Mouse (Mus musculus) liver, postnatal 0 days (tissue): Measurements from ENCODE around the gene Tlr7. TPM values are rescaled to one million over a fixed set of nuclear protein-coding genes. Genes with fewer than 3 reads are reported as not detected.
"Not testable (repeated sequence)": the region's sequence is repeated elsewhere in the genome, so short reads cannot be mapped to it uniquely, and the experiment has no call there.

Source experiments
- ATAC-seq: fragments of 200-750 bp; cut with Nextera tagmentation; 2 replicates; pipeline ENCODE4 v1.8.0; 2017; ENCODE audit warnings: mild to moderate bottlenecking, moderate library complexity
- DNase-seq: peaks from one replicate; pipeline ENCODE4 v3.0.0-alpha.2; 2016
- H3K27ac ChIP-seq: fragments of 300-500 bp; sonication (generic); 2 replicates; pipeline ENCODE4 v1.5.1; 2014; ENCODE audit warnings: antibody characterized with exemption, moderate library complexity, mild to moderate bottlenecking, low read depth
- H3K27me3 ChIP-seq: fragments of 300-500 bp; sonication (generic); 2 replicates; pipeline ENCODE4 v1.6.1; 2014; ENCODE audit warnings: low read length, control low read depth, mixed read lengths; ENCODE audit not compliant: insufficient read depth
- H3K36me3 ChIP-seq: fragments of 300-500 bp; sonication (generic); replicated peaks from 2 replicates; pipeline ENCODE4 v1.6.1; 2014; ENCODE audit warnings: mild to moderate bottlenecking, control low read depth, low read length, moderate library complexity, mixed read lengths; ENCODE audit not compliant: insufficient read depth
- H3K4me1 ChIP-seq: fragments of 300-500 bp; sonication (generic); 2 replicates; pipeline ENCODE4 v1.6.1; 2014; ENCODE audit warnings: antibody characterized with exemption, mild to moderate bottlenecking, control low read depth; ENCODE audit not compliant: insufficient read depth
- H3K4me2 ChIP-seq: fragments of 300-500 bp; sonication (generic); 2 replicates; pipeline ENCODE4 v1.6.1; 2014; ENCODE audit warnings: low read depth, mild to moderate bottlenecking, low read length, moderate library complexity, mixed read lengths
- H3K4me3 ChIP-seq: fragments of 300-500 bp; sonication (generic); 2 replicates; pipeline ENCODE4 v1.5.1; 2014; ENCODE audit warnings: low read depth, low read length
- H3K9ac ChIP-seq: fragments of 300-500 bp; sonication (generic); replicated peaks from 2 replicates; pipeline ENCODE4 v1.6.1; 2014; ENCODE audit warnings: mild to moderate bottlenecking, moderate library complexity
- H3K9me3 ChIP-seq: fragments of 300-500 bp; sonication (generic); 2 replicates; pipeline ENCODE4 v1.6.1; 2016; ENCODE audit warnings: mild to moderate bottlenecking, control low read depth, low read length, mixed read lengths
- CTCF ChIP-seq: sonication (generic); IDR thresholded peaks from 2 replicates; pipeline ENCODE4 v1.5.1; 2016; ENCODE audit warnings: antibody characterized with exemption, low read depth
- EP300 ChIP-seq: IDR thresholded peaks from 2 replicates; pipeline ENCODE4 v1.6.1; 2016; ENCODE audit warnings: antibody characterized with exemption, low read depth, mild to moderate bottlenecking
- WGBS: fragments of 180-500 bp; shearing (Covaris S2); extraction: QIAGEN DNeasy Blood & Tissue Kit; methylation state at CpG from one replicate; pipeline ENCODE4 v1.1.7; 2014; ENCODE audit not compliant: insufficient replicate concordance; 5-methylcytosine and 5-hydroxymethylcytosine counted together
- polyA plus RNA-seq: library from polyadenylated mRNA; unstranded; fragments of >200 nt; fragmentation: Nextera tagmentation; extraction: Ambion mirVana; gene quantifications from 2 replicates; pipeline ENCODE4 v1.2.1, GENCODE M21; 2015

The Tlr7 gene
- polyA plus RNA-seq, 1 experiment from 2014 or later: 2.3 TPM

GRCm38 (mm10) chrX:167318819-167319396 is 11.4 kb downstream of the Tlr7 start:
- ATAC-seq (peak; percentile 63), DNase-seq (peak; percentile 11)
- 36% methylated on average over 4 of the region's 4 CpGs for WGBS
- 0 out of 2 replicates have a peak, but pooled peaks cover 5% of the 10 kb centered on the region for H3K27me3 ChIP-seq
- no peak overlapping the region for H3K4me2 ChIP-seq
- peak overlapping the region; percentile 67 for H3K27ac ChIP-seq
- H3K9me3 ChIP-seq: no peaks in the 10 kb centered on the region
- no peaks in the 10 kb centered on the region for H3K36me3 ChIP-seq
- H3K4me3 ChIP-seq: no peak overlapping the region
- no peaks in the 10 kb centered on the region for H3K4me1 ChIP-seq
- TF ChIP-seq CTCF (no peak), EP300 (peak; percentile 44; the same call in 1 of the 2 replicates)
- H3K9ac ChIP-seq: no peak overlapping the region

GRCm38 (mm10) chrX:167315766-167316165 is 14.6 kb downstream of the Tlr7 start:
- 36% methylated on average over 5 of the region's 5 CpGs for WGBS
- Histone ChIP-seq H3K4me3 (no peak overlapping the region), H3K4me1 (no peaks in the 10 kb centered on the region), H3K27me3 (no peaks in the 10 kb centered on the region), H3K36me3 (no peaks in the 10 kb centered on the region), H3K4me2 (no peak overlapping the region), H3K9me3 (no peaks in the 10 kb centered on the region), H3K9ac (no peak overlapping the region), H3K27ac (no peak overlapping the region)
- DNase-seq (no peak), ATAC-seq (no peak)
- no peak for TF ChIP-seq CTCF
- no peak for TF ChIP-seq EP300

DNA sequence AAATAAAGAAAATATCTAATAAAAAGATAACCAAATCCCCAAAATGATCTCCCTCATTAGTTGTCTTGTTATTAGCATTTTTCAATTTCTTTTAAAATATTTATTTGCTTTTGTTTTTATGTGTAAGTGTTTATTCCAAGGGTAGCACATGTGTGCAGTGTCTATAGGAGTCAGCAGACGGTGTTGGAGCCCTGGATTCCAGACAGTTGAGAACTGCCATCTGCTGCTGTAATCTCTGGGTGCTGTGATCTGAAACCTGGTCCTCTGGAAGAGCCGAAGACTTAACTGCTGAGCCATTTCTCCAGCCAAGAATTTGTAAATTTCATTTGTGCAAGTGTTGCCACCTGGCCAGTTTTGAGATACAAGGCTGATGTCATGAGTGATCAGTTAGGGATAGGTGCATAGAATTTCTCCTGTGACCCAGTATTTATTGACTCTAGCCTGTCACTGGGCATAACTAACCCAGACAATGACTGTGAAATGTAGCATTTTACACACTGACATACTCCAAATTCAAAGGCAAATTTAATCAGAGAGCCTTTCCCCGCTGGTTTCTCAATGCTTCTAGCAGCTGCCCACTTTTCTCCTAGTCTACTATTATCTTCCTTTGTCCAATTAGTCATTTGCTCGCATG is 15.1 kb downstream of the Tlr7 start:
- ATAC-seq: no peak
- Histone ChIP-seq H3K4me1 (no peaks in the 10 kb centered on the region), H3K27ac (no peak overlapping the region), H3K4me2 (no peak overlapping the region), H3K4me3 (no peak overlapping the region), H3K9ac (no peak overlapping the region), H3K27me3 (no peaks in the 10 kb centered on the region), H3K36me3 (no peaks in the 10 kb centered on the region), H3K9me3 (no peaks in the 10 kb centered on the region)
- no peak for TF ChIP-seq CTCF
- TF ChIP-seq EP300: no peak
- no peak for DNase-seq
- WGBS: 63% methylated on average over 4 of the region's 4 CpGs

DNA sequence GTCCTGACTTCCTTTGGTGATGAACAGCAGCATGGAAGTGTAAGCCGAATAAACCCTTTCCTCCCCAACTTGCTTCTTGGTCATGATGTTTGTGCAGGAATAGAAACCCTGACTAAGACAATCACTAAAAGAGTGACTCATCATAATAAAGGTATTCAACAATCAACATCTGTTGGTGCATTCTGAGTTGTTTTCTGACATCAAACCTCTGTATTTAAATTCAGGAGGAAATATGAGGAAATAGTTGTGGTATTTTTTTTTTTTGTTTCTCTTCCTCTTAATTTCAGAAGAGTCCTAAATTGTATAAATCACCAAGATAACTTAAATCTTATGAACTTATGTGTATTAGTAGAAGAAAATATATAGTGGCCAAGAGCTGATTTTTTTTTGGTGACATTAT is 28.3 kb downstream of the Tlr7 start:
- H3K27ac ChIP-seq, H3K9ac ChIP-seq, H3K9me3 ChIP-seq, ATAC-seq, H3K4me1 ChIP-seq, H3K36me3 ChIP-seq, H3K4me2 ChIP-seq, DNase-seq, H3K4me3 ChIP-seq, H3K27me3 ChIP-seq: not testable (repeated sequence)
- no CpG with 5 or more reads among the region's 1 CpGs for WGBS

GRCm38 (mm10) chrX:167276953-167277352 is 53.4 kb downstream of the Tlr7 start:
- DNase-seq (peak; percentile 64), ATAC-seq (no peak)
- Histone ChIP-seq H3K4me3 (peak overlapping the region; percentile 17; the same call in 1 of the 2 replicates), H3K9ac (no peak overlapping the region), H3K4me1 (no peaks in the 10 kb centered on the region), H3K9me3 (no peaks in the 10 kb centered on the region), H3K27ac (no peak overlapping the region), H3K27me3 (no peaks in the 10 kb centered on the region), H3K4me2 (peak overlapping the region; percentile 58), H3K36me3 (no peaks in the 10 kb centered on the region)
- peak; percentile 74 for TF ChIP-seq CTCF
- no peak for TF ChIP-seq EP300
- WGBS: 22% methylated on average over 9 of the region's 9 CpGs

DNA sequence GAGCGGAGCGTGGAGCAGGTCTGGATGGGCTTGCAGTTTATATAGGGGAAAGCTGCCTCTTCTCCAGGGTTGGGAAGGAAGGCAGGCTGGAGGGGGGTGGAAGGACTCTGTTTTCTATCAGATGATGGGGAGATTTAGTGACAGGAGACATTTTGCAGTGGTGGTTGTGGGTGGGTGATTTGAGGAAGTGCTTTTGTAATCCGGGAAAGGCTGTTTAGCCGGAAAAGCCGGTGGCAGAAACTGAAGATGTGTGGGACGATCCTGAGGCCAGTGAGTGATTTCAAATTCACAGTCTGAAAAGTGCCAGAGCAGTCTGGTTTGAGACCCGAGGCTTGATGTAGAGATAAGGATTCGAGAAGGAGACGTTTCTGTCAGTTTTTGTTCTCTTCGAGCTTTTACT is 53.8 kb downstream of the Tlr7 start:
- H3K36me3 ChIP-seq: no peaks in the 10 kb centered on the region
- H3K27me3 ChIP-seq: no peaks in the 10 kb centered on the region
- no peak overlapping the region for H3K9ac ChIP-seq
- no peak for DNase-seq
- H3K4me2 ChIP-seq: peak overlapping the region; percentile 58
- ATAC-seq: no peak
- peak overlapping the region; percentile 17; the same call in 1 of the 2 replicates for H3K4me3 ChIP-seq
- WGBS: 53% methylated on average over 10 of the region's 10 CpGs
- TF ChIP-seq EP300 (no peak), CTCF (no peak)
- no peak overlapping the region for H3K27ac ChIP-seq
- H3K9me3 ChIP-seq: no peaks in the 10 kb centered on the region
- no peaks in the 10 kb centered on the region for H3K4me1 ChIP-seq
